Mouse (Mus musculus) heart, adult 11 months (tissue): ENCODE measurements around the gene Ubl7.
"Not testable (repeated sequence)": the region's sequence is repeated elsewhere in the genome, so short reads cannot be mapped to it uniquely, and the experiment has no call there.

ENCODE experiments used
- DNase-seq: peaks from one replicate; pipeline ENCODE4 v3.0.0; 2022

Gene Ubl7

DNA sequence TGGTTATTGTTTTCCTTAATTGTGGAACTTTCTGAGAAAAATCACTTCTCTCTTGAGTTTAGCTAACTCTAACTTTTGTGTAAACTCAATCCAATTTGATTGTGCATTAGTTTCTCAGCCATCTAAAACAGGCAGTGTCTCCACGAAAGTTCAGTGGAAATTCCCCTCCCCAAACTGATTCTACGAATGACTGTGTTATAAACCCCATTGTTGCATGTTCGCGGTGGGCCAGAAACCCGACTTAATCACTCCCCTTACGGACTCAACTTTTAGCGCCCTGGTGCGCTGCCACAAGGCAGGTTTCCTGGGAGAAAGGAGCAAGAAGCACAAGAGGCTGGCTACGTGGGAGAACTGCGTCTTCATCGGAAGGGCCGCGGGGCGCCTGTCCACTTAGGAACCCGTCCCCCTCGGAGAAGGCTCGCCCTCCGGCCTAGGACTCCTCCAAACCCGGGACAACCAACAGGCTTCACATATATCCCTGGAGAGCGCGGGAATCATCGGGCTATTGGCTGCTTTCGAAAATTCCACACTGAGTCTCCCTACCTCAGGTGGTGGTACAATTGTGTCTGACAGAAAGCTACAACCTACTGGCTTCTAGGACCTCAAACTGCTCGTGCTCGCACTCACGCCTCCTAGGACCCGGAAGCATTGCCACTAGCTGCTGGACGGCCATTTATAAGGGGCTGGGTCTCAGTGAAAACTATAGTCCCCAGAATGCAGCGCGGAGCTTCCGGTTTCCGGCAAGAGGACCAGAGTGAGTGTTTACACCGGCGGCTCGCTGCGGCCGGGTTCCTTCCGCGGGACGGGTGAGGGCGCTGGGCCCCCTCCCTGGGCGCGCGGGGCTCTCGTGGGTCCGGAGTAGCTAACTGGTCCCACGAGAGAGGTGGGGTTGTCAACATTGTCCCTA lies at the start of gene Ubl7:
Ubl7 (plus strand) TSS at position 726 of the 907 bp plus-strand sequence.
- DNase-seq: peak; percentile 99

DNA sequence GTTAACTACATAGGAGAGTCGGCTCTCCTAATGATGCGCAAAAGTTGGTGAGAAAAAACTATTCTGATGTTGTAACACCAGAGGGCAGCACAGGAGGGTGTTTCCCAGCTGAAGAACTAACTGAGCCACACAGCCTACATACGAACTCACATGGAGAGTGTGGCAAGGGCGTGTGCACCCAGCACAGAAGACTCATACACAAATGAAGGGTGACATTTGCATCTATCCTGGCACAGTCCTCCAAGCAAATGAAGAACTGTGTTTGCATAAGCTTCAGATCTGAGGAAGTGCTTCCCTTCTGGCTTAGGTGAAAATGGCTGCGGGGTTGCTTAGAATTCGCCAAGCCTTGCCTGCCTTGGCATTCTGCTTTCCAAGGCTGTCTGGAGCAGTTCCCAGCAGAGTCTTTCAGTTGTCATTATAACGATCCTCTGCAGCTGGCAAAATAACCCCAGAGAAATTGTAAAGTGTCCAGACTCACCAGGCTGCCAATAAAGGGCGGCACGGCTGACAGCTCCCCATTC lies 48.8 kb upstream of the Ubl7 start:
- peak; percentile 90 for DNase-seq

DNA sequence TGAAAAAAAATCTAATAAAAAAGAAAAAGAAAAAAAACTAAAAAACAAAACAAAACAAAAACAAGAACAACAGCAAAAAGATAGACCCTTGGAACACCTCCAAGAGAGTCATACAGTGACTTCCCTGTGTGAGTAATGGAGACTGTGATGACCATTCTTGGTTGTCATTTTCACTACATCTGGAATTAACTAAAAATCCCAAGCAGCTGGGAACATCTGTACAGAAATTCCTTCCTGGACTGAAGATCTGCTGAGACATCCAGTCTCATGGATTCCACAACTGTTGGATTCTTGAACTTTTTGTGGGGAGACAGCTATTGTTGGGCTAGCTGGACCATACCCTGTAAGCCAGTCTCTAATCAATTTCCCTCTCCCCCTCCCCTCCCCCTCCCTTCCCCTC lies 46.4 kb upstream of the Ubl7 start:
- DNase-seq: peak; percentile 75

DNA sequence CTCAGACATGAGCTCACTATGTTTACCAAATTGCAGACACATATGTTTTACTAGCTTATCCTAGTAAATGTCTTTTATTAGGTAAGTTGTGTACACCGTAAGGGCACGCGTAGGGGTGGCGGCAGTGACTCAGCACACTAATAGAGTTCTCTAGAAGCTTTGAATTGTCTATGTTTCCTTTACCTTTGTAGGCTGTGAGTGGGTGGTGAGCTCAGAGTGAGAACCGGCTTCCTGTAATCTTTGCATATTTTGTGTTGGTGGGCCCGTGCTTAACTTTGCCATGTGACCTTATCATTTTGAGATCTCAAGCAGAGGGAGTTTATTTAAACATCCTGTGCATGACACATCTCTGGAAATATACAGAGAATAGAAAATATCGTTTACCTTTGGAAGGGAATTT lies 44.2 kb upstream of the Ubl7 start:
- peak; percentile 42 for DNase-seq

DNA sequence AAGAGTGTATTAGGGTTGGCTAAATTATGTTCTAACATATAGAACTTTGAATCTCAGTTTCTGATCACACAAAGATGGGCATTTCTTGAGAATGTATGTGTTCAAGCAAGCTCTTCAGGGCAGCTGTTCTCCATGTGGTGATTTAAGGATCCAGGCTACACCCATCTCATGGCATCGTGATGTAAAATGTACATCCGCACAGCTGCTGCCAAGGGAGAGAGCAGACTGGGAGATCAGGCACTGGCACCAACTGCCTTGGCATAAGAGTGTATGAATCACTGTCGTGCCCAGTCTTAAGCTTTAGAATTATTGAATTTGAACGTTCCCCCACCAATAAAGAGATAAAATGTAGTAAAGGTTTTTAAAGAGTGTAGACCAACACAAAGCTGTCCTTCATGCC lies 43.5 kb upstream of the Ubl7 start:
- DNase-seq: peak; percentile 61

DNA sequence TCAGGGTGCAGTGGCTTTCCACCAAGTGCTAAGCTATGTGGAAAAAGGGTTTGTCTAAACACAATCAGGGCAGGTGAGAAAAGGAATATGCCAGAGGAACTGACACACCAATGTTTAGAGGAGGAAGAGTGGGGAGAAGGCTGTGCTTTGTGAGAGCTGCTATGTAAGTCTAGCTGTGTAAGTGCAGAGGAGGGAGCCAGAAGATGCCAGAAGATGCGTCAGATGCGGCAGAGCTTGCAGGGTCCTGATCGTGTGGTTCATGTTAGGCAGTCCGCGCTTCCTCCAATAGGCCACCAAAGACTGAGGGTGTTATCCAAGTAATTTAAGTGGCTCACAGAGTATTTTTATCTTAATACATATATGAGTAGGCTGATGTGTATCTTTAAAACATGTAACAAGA lies 42.9 kb upstream of the Ubl7 start:
- DNase-seq: peak; percentile 66

DNA sequence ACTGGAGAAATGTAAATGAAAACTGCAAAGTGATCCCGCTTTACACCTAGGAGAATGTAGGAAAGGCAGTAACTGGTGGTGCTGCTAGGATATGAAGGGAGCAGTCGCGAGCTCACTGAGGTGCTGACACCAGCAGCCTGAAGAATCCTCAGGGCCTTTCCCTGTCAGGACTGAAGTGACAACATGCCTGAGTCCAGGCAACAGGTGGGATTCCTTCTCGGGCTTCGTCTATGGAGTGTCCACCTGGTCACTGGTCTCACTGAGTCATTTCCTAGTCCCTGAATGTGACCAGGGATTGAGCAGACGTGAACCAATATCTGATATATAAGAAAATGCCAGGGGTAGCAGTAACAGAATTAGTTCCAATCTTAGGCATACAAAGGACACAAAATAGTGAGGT lies 42.0 kb upstream of the Ubl7 start:
- DNase-seq: peak; percentile 42

DNA sequence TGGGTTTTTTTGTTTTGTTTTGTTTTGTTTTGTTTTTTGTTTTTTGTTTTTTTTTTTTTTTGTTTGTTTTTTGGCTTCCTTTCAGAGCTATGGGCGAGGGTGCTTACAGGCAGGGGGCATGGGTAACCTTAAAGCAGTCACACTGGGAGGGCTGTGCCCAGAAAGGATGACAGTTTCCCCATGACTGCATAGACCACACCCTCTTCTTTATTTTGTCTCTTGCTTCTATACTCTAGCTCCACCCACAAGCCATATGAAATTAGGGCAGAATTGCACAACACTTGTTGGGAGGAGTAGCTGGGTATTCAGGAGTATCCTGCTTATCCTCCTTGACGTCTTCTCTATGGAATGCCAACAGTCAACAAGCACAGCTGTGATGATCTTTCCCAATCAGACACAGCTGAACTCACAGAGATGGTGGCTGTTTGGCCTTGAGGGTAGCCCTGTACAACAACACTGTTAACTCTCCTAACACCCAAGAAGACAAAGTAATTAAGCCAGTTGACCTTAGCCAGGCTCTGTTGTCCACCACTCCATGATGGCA lies 40.4 kb upstream of the Ubl7 start:
- DNase-seq: peak; percentile 89

DNA sequence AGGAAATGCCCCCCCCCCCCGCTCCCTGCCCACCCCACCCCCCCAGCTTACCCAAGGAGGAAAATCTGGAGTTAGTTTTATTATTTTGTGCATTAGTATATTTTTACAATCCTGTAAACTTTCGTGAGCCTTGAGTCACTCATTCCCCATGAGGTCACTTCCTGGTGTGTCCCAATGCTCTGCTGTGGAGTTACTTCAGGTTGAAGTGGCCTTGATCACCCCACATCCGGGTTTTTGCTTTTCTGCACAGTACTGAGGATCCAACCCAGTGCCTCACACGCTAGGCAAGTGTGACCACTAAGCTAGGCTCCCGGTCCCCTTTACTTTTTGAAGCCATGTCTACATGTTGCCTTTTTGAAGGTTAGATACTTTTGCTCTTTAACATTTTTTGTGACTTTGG lies 36.6 kb upstream of the Ubl7 start:
- DNase-seq: peak; percentile 75

DNA sequence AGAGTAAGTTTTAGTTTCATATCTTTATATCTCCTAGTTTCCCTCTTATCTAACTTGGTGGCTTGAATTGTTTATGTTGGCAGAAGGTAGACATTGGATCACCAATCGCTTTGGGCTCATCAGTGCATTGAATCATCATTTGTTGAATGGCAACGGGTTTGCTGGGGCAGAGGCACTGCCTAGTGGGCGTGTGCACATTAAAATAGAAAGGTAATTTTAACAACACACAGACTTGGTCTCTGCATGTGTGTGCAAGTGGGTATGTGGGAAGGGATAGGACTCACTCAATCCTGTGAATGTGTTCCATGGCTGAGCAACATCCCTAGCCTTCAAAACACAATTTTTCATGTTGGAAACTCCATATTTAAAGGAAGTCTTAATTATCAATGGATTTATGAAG lies 35.8 kb upstream of the Ubl7 start:
- peak; percentile 57 for DNase-seq

DNA sequence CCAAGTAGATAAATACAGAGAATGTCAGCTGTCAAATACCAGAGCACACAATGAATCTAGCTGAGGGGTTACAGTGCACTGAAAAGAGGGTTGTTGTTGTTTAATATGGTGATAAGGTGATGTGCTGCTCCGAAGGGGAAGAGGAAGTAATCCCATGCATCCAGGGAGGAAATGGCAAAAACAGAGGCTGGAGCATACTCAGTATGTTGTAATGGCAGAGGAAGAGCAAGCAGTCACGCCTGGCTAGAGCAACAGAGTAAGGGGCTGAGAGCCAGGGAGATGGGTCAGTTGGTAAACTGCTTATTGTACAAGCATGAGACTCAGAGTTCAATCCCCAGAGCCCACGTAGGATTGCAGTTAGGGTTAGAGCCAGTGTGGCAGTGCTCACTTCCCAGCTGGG lies 31.6 kb upstream of the Ubl7 start:
- no peak for DNase-seq

DNA sequence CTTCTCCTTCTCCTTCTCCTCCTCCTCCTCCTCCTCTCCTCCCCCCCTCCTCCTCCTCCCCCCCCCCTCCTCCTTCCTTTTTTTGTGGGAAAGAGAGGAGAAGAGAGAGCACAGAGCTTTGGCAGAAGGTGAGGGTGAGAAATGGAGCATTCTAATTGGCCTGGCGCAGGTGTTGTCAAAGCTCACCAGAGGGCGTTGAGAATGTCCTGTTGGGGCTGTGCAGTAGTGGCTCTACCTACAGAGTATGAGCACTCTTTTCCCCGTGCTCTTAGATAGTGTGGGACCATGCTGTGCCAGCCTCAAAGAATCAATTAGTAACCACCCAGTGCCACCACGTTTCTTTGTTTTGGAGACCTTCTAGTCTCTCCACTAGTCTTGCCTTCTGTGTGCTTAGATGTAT lies 30.5 kb upstream of the Ubl7 start:
- DNase-seq: no peak

DNA sequence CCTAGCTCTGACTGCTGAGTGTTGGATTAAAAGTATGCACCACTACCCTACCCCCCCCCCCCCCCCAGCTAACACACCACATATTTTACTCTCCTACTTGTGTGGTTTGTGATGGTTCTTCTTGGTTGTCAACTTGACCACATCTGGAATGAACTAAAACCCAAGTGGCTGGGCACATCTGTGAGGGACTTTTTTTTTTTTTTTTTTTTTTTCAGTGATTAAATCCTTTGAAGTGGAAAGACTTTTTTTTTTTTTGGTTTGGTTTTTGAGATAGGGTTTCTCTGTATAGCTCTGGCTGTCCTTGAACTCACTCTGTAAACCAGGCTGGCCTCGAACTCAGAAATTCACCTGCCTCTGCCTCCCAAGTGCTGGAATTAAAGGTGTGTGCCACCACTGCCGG lies 29.0 kb upstream of the Ubl7 start:
- DNase-seq: not testable (repeated sequence)

DNA sequence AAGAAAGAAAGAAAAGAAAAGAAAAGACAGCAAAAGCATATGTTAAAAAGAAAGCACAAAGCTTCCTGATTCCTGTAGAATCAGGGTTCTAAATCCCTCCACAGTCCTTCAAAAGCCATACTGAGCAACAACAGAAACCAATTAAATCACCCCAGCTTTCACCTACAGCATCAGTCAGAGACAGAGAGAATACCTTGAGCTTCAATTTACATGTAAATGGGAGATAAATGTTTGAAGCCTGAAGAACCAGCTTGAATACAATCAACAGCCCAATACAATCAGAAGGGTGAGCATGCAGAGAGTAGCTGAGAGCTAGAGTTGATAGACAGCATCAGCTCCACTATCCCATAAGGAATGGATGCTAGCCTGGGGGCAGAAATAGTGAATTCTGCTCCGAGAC lies 27.4 kb upstream of the Ubl7 start:
- no peak for DNase-seq

DNA sequence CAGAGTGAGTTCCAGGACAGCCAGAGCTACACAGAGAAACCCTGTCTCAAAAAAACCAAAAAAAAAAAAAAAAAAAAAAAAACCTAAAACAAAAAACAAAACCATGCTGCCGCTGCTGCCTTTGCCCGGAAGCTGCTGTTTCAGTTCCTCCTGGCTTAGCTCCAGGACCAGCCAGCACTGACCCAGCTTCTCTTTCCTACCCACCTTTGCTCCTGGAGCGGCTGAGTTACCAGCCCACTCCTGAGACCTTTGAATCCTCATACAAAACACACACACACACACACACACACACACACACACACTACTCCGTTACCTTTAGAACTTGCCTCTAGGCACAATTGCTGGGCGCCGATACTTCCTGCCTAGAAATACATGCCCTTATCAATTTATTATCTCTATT lies 22.7 kb upstream of the Ubl7 start:
- peak; percentile 49 for DNase-seq

DNA sequence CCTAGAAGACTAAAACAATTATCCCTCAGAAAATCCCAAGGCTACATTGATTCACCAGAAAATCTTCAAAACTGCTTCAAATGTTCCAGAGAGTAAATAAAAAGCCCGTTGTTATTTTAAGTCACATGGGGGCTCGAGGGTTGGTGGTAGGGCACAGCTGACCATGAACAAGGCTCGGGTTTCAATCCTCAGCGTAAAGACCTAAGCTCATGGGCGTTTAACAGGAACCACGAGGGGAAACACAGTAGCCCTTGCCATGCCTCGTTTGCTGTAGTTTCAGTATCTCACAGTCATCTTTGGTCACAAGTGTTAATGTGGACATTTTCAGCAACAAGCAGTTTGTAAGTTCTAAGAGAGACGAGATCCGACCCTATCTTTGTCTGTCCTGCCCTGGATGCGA lies 10.3 kb upstream of the Ubl7 start:
- DNase-seq: no peak

DNA sequence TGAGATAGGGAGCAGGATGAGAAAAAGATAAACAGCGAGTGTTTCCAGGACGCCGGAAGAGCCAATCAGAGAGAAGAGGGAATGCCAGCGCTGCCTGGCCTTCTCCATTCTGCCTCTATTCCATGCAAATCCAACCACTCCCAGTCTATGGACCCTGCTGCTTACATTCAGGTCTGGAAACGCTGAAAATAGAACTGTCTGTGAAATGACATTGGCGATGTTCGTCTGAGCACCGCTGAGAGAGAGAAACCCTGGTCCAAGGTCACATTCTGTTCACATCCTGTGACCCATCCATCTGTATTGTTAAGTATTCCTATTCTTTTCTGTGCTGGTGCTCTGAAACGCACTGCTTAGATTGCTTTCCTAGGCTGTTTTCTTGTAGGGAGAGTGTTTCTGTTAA lies 9.6 kb upstream of the Ubl7 start:
- DNase-seq: no peak

DNA sequence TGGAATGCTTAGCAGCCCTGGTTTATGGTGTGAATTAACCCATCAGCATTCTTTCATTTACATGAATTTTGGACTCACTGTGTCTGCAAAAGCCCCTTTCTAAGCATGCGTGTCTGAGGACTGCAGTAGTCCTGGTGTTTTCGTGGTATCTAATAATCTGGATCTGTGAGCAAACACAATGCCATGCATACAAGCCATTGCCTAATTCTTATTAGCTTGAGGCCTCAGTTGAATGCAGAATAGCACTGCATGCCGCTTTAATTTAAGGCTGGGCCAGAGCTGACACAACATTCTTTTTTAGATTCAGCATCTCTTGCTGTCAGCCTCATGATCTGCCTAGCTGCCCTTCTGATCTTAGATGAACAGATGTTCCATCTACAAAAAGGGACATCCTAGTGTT lies 9.2 kb upstream of the Ubl7 start:
- DNase-seq: no peak

DNA sequence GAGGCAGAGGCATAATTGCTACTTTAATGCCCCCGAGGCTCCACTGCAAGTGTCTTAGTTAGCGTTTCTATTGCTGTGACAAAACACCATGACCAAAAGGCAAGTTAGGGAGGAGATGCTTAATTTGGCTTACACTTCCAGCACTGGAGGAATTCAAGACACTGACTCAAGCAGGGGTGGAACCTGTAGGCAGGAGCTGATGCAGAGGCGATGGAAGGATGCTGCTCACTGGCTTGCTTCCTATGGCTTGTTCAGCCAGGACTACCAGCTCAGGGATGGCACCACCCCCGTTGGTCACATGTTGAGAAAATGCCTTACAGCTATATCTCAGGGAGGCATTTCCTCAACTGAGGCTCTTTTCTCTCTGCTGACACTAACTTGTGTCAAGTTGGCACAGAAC lies 8.6 kb upstream of the Ubl7 start:
- DNase-seq: no peak

DNA sequence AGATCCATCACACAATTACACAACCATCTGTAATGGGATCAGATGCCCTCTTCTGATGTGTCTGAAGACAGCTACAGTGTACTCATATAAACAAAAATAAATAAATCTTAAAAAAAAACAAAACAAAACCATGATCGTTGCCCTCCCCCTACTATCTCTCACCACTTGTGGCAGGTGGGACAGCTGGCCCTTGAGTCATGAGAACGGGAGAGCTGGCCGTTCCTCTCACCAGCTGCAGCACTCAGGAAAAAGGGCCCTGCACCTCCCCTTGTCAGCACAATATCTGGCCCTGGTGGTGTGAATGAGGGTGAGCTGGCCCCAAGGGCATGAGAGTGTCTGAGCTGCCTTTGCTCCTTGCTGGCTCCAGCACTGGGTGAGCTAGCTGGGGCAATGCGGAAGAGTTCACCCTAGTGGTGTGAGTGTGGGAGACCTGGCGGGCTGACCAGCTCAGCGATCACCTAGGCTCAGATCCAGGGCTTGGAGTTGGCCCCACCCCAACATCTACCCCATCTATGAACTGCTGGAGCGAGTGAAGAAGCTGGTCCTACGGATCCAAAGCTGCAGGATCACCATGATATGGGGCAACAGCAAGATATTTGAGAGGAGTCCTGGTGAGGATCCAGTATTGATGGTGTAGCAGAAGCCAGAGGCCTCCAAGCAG lies 7.1 kb upstream of the Ubl7 start:
- DNase-seq: no peak

DNA sequence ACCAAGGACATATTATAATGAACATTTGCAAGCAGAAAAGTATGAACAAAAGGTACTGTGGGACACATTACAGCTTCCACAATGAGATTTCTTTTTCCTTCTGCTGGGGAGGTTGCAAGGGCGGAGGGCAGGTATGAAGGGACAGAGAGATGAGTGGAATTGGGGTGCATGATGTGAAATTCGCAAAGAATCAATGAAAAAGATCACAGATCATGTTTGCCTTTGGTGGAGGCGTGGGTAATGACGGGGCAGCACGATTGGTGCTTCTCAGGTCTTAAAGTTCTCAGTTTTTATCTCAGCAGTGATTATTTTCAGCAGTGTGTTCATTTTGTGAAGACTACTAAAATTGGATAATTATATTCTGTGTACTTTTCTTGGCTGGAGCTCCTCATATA lies 6.5 kb upstream of the Ubl7 start:
- DNase-seq: no peak

DNA sequence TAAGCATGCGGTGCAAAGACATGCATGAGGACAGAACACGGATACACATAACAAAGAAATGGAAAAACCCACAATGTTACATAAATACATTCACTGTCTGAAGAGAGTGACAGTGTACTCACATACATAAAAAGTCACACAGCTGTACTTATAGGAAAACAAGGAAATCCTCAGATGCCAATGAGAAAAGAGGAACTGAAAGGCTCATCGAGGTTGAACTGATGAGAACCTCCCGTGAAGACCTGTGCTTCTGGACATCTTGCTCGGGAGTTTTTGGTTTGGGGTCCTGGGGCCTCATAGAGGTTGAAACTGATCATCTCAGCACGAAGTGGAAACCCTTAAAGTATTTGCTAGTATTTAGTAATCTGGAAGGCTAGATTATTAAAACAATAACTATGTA lies 3.6 kb upstream of the Ubl7 start:
- DNase-seq: no peak

DNA sequence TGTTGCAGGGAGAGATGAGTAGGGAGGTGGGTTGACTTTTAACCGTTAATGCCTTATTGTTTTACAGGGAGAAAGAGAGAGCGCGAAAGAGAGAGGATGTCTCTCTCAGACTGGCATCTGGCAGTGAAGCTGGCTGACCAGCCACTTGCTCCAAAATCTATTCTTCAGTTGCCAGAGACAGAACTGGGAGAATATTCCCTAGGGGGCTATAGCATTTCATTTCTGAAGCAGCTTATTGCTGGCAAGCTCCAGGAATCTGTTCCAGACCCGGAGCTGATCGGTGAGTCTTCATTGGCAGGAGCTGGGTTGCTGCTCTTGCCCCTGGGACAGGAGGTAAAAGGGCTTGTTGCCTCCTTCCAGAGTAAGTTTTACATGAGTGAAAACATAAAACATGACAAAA lies 1.8 kb downstream of the Ubl7 start:
- DNase-seq: no peak

DNA sequence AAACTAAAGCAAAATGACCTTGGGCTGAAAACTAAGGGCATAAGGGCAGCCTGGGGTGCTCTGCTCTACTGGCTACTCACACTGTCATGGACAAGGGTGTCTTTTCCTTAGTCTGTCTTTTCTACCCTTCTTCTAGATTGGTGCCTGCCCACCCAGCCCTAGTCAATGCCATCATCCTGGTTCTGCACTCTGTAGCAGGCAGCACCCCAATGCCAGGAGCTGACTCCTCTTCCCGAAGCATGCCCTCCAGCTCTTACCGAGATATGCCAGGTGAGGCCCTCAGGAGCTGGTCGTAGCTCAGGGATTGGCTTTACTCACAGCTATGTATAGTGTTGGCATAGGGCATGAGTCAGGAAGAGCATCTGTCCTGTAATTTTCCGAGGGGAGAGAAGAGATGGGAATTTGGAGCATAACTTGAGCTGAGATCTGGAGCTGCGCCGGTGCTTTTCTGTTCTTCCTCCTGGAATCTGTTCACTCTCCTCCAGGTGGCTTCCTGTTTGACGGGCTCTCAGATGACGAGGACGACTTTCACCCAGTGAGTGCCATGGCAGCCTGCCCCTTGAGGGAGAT lies 10.8 kb downstream of the Ubl7 start:
- no peak for DNase-seq
